Mouse (Mus musculus): ENCODE data around the gene Sag.

- TF ChIP-seq CTCF (IDR thresholded peaks at IDR 0.05; ENCODE audit: borderline replicate concordance, insufficient read depth, low read depth, low read length) (no peak), POLR2A (IDR thresholded peaks at IDR 0.05; ENCODE audit: borderline replicate concordance, insufficient read depth, low read length) (no peak)
These were observed 10.4 kb upstream of the Sag start for GRCm38 (mm10) chr1:87793138-87793449.

All from cerebellum, adult 2 months (tissue).